Mouse (Mus musculus): Measurements from ENCODE around the gene Rnf103. TPM values are rescaled to one million over a fixed set of nuclear protein-coding genes. Genes with fewer than 3 reads are reported as not detected.
A peak's percentile ranks its signal among the peaks of the same experiment; 100 is the strongest.

Rnf103 gene
- polyA plus RNA-seq, 1 experiment from 2014 or later = 20.7 TPM

DNA sequence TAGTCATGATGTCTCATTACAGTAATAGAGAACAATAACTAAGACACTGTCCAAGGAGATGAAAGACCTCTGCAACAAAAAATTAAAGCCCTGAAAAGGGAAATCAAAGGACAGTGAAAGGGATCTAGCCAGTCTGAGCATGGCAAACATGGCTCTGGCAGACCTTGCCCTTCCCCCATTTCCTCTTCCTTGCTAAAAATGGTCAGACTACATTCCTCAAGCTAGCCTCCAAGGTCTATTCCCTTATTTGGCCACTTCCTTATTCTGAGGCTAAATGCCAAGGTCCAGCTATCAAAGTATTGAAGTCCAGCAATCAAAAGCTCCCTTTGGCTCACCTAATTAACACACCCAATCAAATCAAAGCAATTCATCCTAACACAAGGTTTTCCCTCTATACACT lies 43.6 kb downstream of the Rnf103 start:
- H3K9me3 ChIP-seq (ENCODE audit: control insufficient read depth, low read length) = no peaks in the 10 kb centered on the region
- H3K27me3 ChIP-seq (replicated peaks; ENCODE audit: control insufficient read depth, insufficient read depth, low read length) = no peaks in the 10 kb centered on the region
- DNase-seq (ENCODE audit: low spot score) (peak; percentile 2), ATAC-seq (ENCODE audit: low read depth) (no peak)
- no peak overlapping the region for H3K9ac ChIP-seq (ENCODE audit: low read depth, low read length)
- H3K4me1 ChIP-seq (ENCODE audit: control insufficient read depth, insufficient read depth, low read length) = no peaks in the 10 kb centered on the region
- no peak overlapping the region for H3K4me3 ChIP-seq (ENCODE audit: low read depth, low read length)
- no peak overlapping the region for H3K4me2 ChIP-seq (ENCODE audit: low read depth, low read length)
- H3K36me3 ChIP-seq (ENCODE audit: control insufficient read depth, insufficient read depth, low read length) = no peaks in the 10 kb centered on the region
- H3K27ac ChIP-seq (replicated peaks; ENCODE audit: low read depth, low read length) = no peak overlapping the region

DNA sequence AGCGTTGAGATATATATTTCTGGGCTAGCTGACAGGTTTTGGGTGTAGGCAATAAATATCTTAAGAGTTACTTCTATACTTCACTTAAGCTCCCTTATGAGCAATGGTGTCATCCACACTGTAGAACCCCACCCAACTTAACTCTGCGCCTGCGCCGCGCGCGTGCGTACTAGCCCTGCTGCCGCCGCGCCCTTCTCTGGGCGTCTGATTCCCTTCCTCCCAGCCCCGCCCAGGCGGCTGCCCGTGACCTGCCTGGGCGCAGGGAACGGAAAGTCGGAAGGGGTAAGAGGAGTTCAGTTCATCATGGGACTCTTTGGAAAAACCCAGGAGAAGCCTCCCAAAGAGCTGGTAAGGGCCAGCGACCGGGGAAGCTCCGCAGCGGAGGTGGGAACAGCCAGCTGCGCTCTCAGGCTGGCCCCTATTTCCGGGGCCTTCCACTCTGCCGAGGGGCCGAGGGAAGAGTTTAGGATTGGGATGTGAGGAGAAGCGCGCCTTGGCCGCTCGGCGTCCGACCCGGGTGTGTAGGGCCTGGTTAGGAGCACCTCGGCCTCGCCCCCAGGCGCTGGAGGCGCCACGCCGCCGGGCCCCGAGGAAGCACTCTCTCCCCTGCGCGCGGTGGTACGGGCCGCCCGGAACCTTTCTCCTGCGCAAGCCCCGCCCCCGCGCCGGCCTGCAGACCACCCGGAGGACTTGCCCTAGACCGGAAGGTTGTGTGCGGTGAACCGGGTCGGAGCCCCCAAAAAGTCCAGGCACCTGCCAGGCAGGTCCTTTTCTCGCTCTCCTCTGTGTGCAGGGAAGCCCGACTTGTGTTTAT lies 50.2 kb downstream of the Rnf103 start, which contains the start of gene Chmp3:
Gene Chmp3 (plus strand): TSS at position 112 of the 814 bp plus-strand sequence.
- Histone ChIP-seq H3K4me2 (ENCODE audit: low read depth, low read length) (peak within 1 kb of the TSS; percentile 66), H3K27ac (replicated peaks; ENCODE audit: low read depth, low read length) (peak within 1 kb of the TSS; percentile 97), H3K36me3 (ENCODE audit: control insufficient read depth, insufficient read depth, low read length) (peaks cover 5% of the 10 kb centered on the region; the same call in 1 of the 2 replicates), H3K27me3 (replicated peaks; ENCODE audit: control insufficient read depth, insufficient read depth, low read length) (no peaks in the 10 kb centered on the region), H3K9ac (ENCODE audit: low read depth, low read length) (peak within 1 kb of the TSS; percentile 94), H3K4me3 (ENCODE audit: low read depth, low read length) (peak within 1 kb of the TSS; percentile 65), H3K4me1 (ENCODE audit: control insufficient read depth, insufficient read depth, low read length) (no peaks in the 10 kb centered on the region), H3K9me3 (ENCODE audit: control insufficient read depth, low read length) (no peaks in the 10 kb centered on the region)
- peak; percentile 99 for ATAC-seq (ENCODE audit: low read depth)
- DNase-seq (ENCODE audit: low spot score) = peak; percentile 94
- WGBS = under 1% methylated on average over 42 of the region's 59 CpGs

DNA sequence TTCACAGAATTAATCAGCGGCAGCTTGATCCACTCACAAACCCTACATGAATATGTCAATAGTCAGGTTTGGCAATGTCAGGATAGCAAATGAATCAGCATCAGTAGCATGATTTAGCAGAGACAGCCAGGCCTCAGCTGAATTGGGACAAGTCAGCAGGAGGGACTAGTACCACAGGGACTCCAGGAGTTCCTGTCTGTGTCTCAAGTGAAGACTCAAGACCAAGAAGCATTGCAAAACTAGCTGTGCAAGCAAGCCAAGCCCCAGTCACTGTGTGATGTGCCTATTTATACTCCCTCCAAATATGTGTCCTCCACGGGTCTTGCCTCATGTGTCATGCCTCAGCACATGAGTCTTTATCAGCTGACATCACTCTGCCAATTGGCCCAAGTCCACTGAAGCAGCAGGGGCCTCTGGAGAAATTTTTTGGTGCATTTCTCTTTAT lies 61.8 kb downstream of the Rnf103 start:
- Histone ChIP-seq H3K27ac (replicated peaks; ENCODE audit: low read depth, low read length) (no peak overlapping the region), H3K36me3 (ENCODE audit: control insufficient read depth, insufficient read depth, low read length) (no peaks in the 10 kb centered on the region; the same call in 1 of the 2 replicates), H3K4me1 (ENCODE audit: control insufficient read depth, insufficient read depth, low read length) (no peaks in the 10 kb centered on the region), H3K9me3 (ENCODE audit: control insufficient read depth, low read length) (no peaks in the 10 kb centered on the region), H3K27me3 (replicated peaks; ENCODE audit: control insufficient read depth, insufficient read depth, low read length) (no peaks in the 10 kb centered on the region), H3K4me3 (ENCODE audit: low read depth, low read length) (no peak overlapping the region), H3K9ac (ENCODE audit: low read depth, low read length) (no peak overlapping the region), H3K4me2 (ENCODE audit: low read depth, low read length) (no peak overlapping the region)
- WGBS = 91% methylated on average over 2 of the region's 2 CpGs
- DNase-seq (ENCODE audit: low spot score) = no peak
- no peak for ATAC-seq (ENCODE audit: low read depth)

DNA sequence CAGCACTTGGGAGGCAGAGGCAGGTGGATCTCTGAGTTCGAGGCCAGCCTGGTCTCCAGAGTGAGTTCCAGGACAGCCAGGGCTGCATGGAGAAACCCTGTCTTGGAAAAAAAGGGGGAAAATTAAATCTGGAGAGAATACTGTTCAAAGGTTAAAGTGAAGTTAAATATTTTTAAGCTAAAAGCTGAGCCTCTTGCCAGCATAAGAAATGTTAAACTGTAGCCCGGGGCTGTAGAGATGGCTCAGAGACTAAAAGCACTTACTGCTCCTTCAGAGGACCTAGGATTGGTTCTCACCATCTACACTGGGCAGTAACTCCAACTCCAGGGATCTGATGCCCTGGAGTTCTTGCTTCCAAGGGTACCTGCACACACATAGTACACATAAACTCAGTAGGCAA lies 63.1 kb downstream of the Rnf103 start:
- H3K9me3 ChIP-seq (ENCODE audit: control insufficient read depth, low read length) = no peaks in the 10 kb centered on the region
- DNase-seq (ENCODE audit: low spot score) = no peak
- no peak overlapping the region for H3K4me2 ChIP-seq (ENCODE audit: low read depth, low read length)
- H3K36me3 ChIP-seq (ENCODE audit: control insufficient read depth, insufficient read depth, low read length) = peaks cover 6% of the 10 kb centered on the region; the same call in 1 of the 2 replicates
- 96% methylated on average over 2 of the region's 2 CpGs for WGBS
- H3K4me3 ChIP-seq (ENCODE audit: low read depth, low read length) = no peak overlapping the region
- H3K4me1 ChIP-seq (ENCODE audit: control insufficient read depth, insufficient read depth, low read length) = no peaks in the 10 kb centered on the region
- no peak for ATAC-seq (ENCODE audit: low read depth)
- H3K27ac ChIP-seq (replicated peaks; ENCODE audit: low read depth, low read length) = no peak overlapping the region
- no peaks in the 10 kb centered on the region for H3K27me3 ChIP-seq (replicated peaks; ENCODE audit: control insufficient read depth, insufficient read depth, low read length)
- no peak overlapping the region for H3K9ac ChIP-seq (ENCODE audit: low read depth, low read length)

Other genes with a start within 250 kb of the Rnf103 start
- gene Krcc1, start 222.2 kb upstream of the Rnf103 start, polyA plus RNA-seq (2014; fragmentation: Nextera tagmentation; extraction: Ambion mirVana) = 47.4 and 47.5 TPM in 2 replicates
- 28.9 and 31.5 TPM in 2 replicates for gene Smyd1, start 171.7 kb upstream of the Rnf103 start, polyA plus RNA-seq (2014; fragmentation: Nextera tagmentation; extraction: Ambion mirVana)
- gene Cd8b1, start 171.1 kb upstream of the Rnf103 start, polyA plus RNA-seq (2014; fragmentation: Nextera tagmentation; extraction: Ambion mirVana) = not detected in 2 replicates
- not detected in 2 replicates for gene Cd8a, start 120.5 kb upstream of the Rnf103 start, polyA plus RNA-seq (2014; fragmentation: Nextera tagmentation; extraction: Ambion mirVana)
- 8.3 and 9.6 TPM in 2 replicates for gene Rmnd5a, start 53.3 kb upstream of the Rnf103 start, polyA plus RNA-seq (2014; fragmentation: Nextera tagmentation; extraction: Ambion mirVana)
- gene Chmp3, start 49.9 kb downstream of the Rnf103 start, polyA plus RNA-seq (2014; fragmentation: Nextera tagmentation; extraction: Ambion mirVana) = 69.6 and 70.3 TPM in 2 replicates
- gene Kdm3a, start 139.1 kb downstream of the Rnf103 start, polyA plus RNA-seq (2014; fragmentation: Nextera tagmentation; extraction: Ambion mirVana) = 27.7 and 34.9 TPM in 2 replicates
- gene Reep1, start 213.7 kb downstream of the Rnf103 start, polyA plus RNA-seq (2014; fragmentation: Nextera tagmentation; extraction: Ambion mirVana) = 28.4 and 29.3 TPM in 2 replicates